Mouse (Mus musculus): Measurements from ENCODE around the gene Zdhhc12.

GRCm38 (mm10) chr2:30063791-30064190 is 29.7 kb downstream of the Zdhhc12 start:
- TF ChIP-seq TAL1 (IDR thresholded peaks at IDR 0.05; ENCODE audit: low read length) (no peak), GATA1 (IDR thresholded peaks at IDR 0.05; ENCODE audit: low read length) (no peak)
